Mouse (Mus musculus) bone marrow, adult 2 months (tissue): ENCODE measurements around the gene Celf6.

Experiments
- CTCF ChIP-seq: fragments of 200-500 bp; IDR thresholded peaks from 2 replicates; pipeline ENCODE4 v1.5.1; 2011; ENCODE audit warnings: low read length, control low read depth; ENCODE audit not compliant: control insufficient read depth, insufficient read depth
- POLR2A ChIP-seq: fragments of 200-500 bp; IDR thresholded peaks from 2 replicates; pipeline ENCODE4 v1.6.1; 2011; ENCODE audit warnings: low read depth, mild to moderate bottlenecking, control low read depth, low read length, borderline replicate concordance; ENCODE audit not compliant: control insufficient read depth

DNA sequence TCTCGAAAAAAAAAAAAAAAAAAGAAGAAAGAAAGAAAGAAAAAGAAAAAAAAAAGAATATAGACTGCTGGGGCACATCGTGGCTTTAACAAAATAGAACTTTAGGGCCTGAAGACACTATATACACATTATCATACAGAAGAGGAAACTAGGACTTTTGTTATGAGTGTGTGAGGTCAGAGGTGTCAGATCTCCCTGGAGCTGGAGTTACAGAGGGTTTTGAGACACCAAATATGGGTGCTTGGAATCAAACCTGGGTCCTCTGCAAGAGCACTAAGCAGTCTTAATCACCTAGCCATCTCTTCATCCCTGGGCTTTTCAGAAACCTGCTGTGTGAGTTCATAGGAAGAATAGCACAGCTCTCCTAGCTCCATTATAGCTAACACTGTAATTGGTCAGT, 44.3 kb upstream of the Celf6 start:
- TF ChIP-seq CTCF (no peak), POLR2A (no peak)
